Mouse (Mus musculus) megakaryocyte-erythroid progenitor cell, adult 5-6 weeks (primary cell): ENCODE data around the gene Pnldc1. TPM values are rescaled to one million over a fixed set of nuclear protein-coding genes. Genes with fewer than 3 reads are reported as not detected.
"Not testable (repeated sequence)": the region's sequence is repeated elsewhere in the genome, so short reads cannot be mapped to it uniquely, and the experiment has no call there.

Experiments
- ATAC-seq: replicated peaks from 2 replicates; pipeline ENCODE4 v1.8.0; 2016; ENCODE audit warnings: mild to moderate bottlenecking, inconsistent platforms; ENCODE audit not compliant: severe bottlenecking, poor library complexity, low FRiP score, low TSS enrichment
- total RNA-seq, 2 experiments: library from RNA; stranded (forward) in 1 of 2; stranded (reverse) in 1 of 2; fragments of 200-1000, 215-1000 nt in 1 of 2; fragments of >200 nt in 1 of 2; fragmentation: Nextera tagmentation in 1 of 2; gene quantifications; 2 replicates each; pipeline ENCODE4 v1.2.3; 2014 to 2017

Gene Pnldc1
- total RNA-seq, 2 experiments from 2014 or later = not detected

GRCm38 (mm10) chr17:12915881-12916583 lies 6.0 kb upstream of the Pnldc1 start, which contains the start of gene Mrpl18:
Gene Mrpl18 (minus strand): TSS chr17:12916345.
- peak; percentile 96 for ATAC-seq

- ATAC-seq = peak; percentile 11; the same call in 1 of the 2 replicates
Observed at GRCm38 (mm10) chr17:12915488-12915880, 5.5 kb upstream of the Pnldc1 start, which contains the start of gene Tcp1. Gene Tcp1 (plus strand): TSS chr17:12915701.

- ATAC-seq = no peak
Observed at GRCm38 (mm10) chr17:12910391-12910790, 361 bp upstream of the Pnldc1 start.

- ATAC-seq = no peak
Observed at GRCm38 (mm10) chr17:12906436-12906835, 3.6 kb downstream of the Pnldc1 start.

GRCm38 (mm10) chr17:12905810-12906209 lies 4.2 kb downstream of the Pnldc1 start:
- no peak for ATAC-seq

- no peak for ATAC-seq
Observed at GRCm38 (mm10) chr17:12904349-12904748, 5.7 kb downstream of the Pnldc1 start.

GRCm38 (mm10) chr17:12903372-12904333 lies 6.4 kb downstream of the Pnldc1 start:
- no peak for ATAC-seq

GRCm38 (mm10) chr17:12902291-12902690 lies 7.7 kb downstream of the Pnldc1 start:
- no peak for ATAC-seq

GRCm38 (mm10) chr17:12898607-12899006 lies 11.4 kb downstream of the Pnldc1 start:
- ATAC-seq = not testable (repeated sequence)

GRCm38 (mm10) chr17:12897674-12898073 lies 12.4 kb downstream of the Pnldc1 start:
- no peak for ATAC-seq

- no peak for ATAC-seq
Observed at GRCm38 (mm10) chr17:12892033-12892432, 18.0 kb downstream of the Pnldc1 start.

- no peak for ATAC-seq
Observed at GRCm38 (mm10) chr17:12891054-12891453, 19.0 kb downstream of the Pnldc1 start.

- no peak for ATAC-seq
Observed at GRCm38 (mm10) chr17:12887021-12887775, 22.8 kb downstream of the Pnldc1 start.

- no peak for ATAC-seq
Observed at GRCm38 (mm10) chr17:12886620-12887019, 23.4 kb downstream of the Pnldc1 start.

GRCm38 (mm10) chr17:12881216-12881615 lies 28.8 kb downstream of the Pnldc1 start:
- ATAC-seq = no peak

GRCm38 (mm10) chr17:12880178-12880577 lies 29.9 kb downstream of the Pnldc1 start:
- peak; percentile 84 for ATAC-seq

- no peak for ATAC-seq
Observed at GRCm38 (mm10) chr17:12875734-12876133, 34.3 kb downstream of the Pnldc1 start, which contains the start of gene Mrgprh. Gene Mrgprh (plus strand): TSS chr17:12876034.

- peak; percentile 34; the same call in 1 of the 2 replicates for ATAC-seq
Observed at GRCm38 (mm10) chr17:12872275-12873028, 37.6 kb downstream of the Pnldc1 start.

- peak; percentile 46; the same call in 1 of the 2 replicates for ATAC-seq
Observed at GRCm38 (mm10) chr17:12868640-12869039, 41.4 kb downstream of the Pnldc1 start.
